Mouse (Mus musculus) left cerebral cortex, adult 9 months (tissue): ENCODE results near the gene Eef2.
"Not testable (repeated sequence)": the region's sequence is repeated elsewhere in the genome, so short reads cannot be mapped to it uniquely, and the experiment has no call there.

ENCODE experiments used
- DNase-seq, 2 experiments: peaks; one replicate each; pipeline ENCODE4 v3.0.0; 2022; ENCODE audit warnings: low spot score in 2 of 2

Eef2 gene

DNA sequence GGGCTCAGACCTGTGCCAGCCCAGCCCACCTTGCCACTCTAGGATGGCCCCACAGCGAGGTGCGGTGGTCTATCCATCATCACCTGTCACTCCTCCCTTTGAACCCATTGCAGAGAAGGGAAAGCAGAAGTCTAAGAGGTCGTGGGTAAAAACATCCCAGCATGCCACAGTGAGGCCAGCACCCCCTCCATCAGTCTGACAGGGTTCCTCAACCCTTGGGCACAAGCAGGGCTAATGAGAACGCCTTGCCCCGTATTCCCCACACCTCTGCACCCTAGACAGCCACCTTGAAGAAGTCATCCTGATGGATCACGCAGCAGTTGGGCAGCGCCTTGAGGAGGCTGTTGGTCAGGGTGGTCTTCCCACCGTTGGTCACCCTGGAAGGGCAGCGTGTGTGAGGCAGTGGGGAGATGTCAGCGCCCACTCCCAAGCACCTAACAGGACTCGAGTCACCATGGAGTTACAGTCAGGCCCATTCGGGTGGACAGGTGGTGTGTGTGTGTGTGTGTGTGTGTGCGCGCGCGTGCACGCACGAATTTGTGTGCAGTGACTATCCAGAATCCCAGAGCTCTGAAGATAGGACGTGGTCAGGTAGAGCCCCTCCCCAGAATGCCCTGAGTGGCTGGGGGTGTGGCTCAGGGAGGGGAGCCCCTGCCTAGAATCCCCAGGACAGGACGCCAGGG, 24.3 kb downstream of the Eef2 start:
- DNase-seq: no peak

DNA sequence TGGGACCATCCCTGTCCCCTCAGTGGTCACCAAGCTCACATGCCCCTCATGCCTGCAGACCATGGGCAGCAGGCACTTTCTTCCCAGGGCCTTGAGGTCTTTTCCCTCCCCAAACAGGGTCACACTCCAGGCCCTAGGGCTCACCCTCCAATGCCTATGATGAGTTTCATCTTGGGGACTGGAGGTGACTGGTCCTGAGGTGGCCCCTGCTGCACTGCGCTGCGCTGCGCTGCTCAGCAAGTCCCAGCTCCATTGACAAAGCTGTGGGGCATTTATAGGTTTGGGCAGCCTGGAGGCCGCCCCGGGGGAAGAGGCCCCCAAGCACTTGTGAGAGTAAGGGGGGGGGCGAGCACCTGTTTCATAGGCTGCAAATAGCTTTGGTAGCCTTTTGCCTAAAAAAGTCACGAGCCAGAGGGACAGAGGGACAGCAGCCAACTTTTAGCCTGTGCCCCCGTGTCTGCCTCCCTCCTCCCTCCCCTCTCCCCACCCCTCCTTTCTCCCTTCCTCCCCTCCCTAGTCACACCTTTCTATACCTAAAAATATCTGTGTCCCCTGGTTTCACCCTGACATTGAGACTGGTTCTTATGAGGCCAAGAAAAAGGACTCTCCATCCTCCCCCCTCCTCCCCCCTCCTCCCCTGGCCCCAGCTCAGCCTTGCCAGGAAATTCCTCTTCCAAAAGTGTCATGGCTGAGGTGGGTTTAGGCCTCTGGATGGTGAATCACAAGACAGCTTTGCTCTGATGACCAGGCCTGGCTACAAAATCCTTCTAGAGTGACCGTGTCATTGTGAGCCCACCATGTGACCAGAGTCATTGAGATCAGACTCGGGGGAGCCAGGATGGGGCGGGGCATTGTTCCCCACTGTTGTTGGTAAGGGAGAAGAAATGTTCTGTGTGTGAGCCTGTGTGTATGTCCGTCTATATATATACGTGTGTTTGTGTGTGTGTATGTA, 25.7 kb downstream of the Eef2 start, which contains the start of gene Nmrk2:
Gene Nmrk2 (minus strand): TSS at position 245 of the 952 bp plus-strand sequence.
- DNase-seq: no peak

DNA sequence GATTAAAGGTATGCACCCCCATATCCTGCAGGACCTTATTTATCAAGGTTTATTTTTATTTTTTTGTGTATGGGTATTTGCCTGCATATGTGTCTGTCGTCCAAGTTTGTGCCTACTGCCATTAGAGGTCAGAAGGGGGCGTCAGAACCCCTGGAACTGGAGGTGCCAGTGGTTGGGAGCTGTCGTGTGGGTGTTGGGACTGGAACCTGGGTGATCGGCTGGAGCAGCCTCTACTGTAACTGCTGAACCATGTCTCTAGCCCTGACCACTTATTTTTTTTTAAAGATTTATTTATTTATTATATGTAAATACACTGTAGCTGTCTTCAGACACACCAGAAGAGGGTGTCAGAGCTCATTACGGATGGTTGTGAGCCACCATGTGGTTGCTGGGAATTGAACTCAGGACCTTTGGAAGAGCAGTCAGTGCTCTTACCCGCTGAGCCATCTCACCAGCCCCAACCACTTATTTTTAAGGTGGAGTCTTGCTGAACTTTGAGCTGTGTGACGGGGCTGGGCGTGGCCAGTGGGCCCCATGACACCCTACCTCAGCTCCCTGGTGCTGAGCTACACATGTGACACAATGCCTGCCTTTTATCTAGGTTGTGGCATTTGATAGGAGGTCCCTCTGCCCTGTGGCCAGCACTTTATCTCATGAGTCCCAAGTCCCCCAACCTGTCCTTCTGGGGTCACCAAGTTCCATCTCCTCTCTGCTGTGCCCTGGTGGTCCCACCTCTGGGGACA, 26.7 kb downstream of the Eef2 start:
- no peak for DNase-seq

DNA sequence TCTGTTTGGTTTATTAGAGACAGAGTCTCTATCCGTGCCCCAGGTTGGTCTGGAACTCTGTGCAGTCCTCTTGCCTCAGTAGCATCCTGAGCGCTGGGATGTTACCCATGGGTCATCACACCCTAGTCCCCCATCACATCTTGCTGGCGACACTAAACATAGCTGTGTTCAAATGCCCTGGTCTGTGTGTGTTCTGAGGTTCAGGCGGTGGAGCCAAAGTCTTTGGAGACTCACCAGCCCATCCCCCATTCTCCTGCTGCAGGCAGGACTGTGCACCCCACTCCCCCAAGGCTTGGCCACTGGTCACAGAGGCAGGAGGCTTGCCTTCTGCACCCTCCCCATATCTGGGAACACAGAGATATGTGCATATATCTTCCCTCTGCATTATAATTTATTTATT, 27.7 kb downstream of the Eef2 start:
- no peak for DNase-seq

DNA sequence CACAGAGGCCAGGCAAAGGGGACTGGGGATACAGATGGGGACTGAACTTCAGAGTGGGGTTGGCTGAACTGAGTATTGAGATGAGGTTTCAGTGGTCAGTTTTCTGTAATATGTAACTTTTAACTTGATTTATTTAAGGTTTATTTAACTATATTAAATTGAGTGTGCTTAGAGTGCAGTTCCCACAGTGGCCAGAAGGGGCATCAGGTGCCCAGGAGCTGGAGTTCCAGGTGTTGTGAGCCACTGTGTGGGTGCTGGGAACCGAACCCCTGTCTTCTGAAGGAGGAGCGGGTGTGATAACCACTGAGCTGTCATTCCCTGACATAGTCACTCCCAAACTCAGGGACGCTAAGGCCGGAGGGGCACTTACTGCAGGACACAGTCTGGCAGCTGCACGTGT, 33.7 kb downstream of the Eef2 start:
- no peak for DNase-seq

DNA sequence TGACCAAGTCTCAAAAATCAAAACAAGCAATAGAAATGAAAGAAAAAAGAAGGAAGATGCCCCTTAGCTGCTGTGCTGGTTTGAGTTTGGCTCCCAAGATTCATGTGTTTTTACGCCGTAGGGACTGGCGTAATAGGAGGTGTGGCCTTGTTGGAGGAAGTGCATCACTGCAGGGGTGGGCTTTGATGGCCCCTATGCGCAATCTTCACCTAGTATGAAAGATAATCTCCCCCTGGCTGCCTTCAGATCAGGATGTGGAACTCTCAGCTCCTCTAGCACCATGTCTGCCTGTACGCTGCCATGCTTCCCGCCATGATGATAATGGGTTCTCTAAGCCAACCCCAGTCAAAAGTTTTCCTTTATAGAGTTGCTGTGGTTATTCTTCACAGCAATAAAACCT, 39.8 kb downstream of the Eef2 start:
- DNase-seq: no peak

DNA sequence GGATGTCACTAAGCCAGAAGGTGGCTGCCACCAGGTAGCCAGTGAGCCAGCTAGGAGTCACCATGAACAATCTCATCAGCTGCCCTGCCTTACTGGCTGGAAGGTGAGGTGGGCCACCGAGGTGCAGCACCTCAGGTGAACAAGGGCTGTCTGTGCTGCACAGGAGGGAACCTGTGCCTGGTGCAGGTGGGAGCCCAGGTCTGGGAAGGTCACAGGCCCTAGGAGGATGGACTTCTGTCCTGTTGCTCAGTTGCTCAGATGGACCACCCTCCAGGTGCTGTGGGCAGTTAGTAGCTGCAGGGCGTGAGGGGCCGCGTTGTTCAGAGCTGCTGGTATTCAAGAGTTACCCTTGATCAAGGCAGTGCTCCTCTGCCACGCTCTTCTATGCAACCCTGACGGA, 40.4 kb downstream of the Eef2 start:
- DNase-seq: no peak

DNA sequence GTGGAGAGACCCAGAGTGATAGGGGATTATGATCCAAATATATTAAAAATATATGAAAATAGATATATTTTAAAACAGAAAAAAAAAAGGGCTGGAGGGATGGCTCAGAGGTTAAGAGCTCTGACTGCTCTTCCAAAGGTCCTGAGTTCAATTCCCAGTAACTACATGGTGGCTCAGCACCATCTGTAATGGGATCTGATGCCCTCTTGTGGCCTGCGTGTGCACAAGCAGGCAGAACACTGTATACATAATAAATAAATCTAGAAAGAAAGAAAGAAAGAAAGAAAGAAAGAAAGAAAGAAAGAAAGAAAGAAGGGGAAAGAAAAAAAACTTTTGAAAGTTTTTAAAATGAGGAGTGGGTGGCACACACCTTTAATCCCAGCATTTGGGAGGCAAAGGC, 40.8 kb downstream of the Eef2 start:
- DNase-seq: not testable (repeated sequence)

DNA sequence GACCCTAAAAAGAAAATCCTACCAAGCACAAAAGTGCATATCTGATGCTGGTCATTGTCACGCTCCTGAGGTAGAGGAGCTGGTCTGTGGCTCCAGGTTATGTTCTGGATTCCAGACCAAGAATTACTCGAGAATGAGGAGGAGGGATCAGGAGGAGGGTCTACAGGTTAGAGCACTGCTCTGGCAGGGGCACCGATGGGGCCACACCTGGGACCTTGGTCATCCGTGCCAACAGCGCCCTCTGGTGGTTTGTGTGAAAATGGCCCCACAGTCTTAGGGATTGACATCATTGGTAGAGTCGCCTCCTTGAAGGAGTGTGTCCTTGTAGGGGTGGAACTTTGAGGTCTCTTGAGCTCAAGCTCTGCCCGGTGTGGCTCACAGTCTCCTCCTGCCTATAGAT, 41.5 kb downstream of the Eef2 start:
- DNase-seq: peak in 1 of 2 experiments; percentile 48

DNA sequence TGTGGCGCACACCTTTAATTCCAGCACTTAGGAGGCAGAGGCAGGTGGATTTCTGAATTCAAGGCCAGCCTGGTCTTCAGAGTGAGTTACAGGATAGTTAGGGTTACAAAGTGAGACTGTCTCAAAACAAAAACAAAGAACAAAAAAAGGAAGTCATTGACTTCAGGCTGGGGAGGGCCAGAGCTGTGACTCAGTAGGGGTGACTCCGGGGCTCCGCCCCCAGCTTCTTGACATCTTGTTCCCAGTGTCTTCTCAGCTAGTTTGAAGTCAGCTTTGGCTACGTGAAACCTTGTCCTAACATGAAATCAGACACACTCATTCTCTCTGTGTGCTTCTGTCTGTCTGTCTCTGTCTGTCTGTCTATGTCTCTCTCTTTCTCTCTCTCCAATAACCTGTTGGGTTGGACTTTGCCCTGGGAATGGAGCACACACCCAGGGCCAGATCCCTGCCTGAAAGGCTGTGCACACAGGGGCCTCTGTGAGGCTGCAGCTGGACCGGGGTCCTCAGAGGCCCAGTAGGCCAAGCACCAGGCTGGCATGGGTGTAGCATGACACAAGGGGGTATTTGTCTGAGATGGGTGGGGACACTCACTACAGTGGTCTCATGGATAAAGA, 45.1 kb downstream of the Eef2 start:
- DNase-seq: no peak

DNA sequence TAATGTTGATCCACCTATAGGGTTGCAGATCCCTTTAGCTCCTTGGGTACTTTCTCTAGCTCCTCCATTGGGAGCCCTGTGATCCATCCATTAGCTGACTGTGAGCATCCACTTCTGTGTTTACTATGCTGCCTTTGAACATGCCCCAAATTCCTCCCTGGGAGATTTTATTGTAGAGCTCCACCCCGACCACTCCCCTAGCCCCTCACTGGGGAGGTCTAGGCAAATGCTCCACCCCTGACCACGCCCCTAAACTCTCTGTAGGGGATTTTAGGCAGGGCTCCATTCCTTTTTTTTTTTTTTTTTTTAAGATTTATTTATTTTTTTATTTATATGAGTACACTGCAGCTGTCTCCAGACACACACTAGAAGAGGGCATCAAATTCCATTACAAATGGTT, 47.3 kb downstream of the Eef2 start:
- not testable (repeated sequence) for DNase-seq

DNA sequence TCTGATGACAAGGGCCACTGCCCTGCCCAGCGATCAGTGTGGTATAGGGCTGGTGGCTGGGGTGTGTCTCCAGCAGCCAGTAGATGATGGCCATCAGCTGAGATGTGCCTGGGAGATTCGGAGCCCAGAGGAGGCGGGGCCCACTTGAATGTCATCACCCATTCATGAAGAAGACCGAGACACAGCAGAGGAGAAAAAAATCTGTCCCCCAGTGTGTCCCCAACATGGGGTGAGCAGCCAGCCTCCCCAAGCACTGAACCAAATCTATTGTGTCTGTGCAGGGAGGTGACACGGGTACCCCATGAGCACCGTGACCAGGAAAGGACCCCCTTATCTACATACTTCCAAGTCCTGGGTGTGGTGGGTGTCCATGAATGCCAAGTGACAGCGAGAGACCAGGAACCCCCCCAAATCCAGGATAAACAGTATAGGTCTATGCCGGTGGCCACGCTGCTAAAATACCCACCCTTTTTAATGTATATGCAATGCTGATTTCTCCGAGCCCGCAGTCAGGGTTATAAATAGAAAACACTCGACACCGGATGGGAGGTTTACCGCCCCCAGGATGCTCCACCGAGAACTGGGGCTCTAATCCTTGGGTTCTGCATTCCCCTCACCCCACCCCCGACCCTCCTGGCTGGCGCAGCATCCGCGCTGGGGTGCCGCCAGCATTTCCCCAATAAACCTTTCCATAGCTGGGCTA, 53.5 kb downstream of the Eef2 start:
- peak in 1 of 2 experiments; percentile 50 for DNase-seq

DNA sequence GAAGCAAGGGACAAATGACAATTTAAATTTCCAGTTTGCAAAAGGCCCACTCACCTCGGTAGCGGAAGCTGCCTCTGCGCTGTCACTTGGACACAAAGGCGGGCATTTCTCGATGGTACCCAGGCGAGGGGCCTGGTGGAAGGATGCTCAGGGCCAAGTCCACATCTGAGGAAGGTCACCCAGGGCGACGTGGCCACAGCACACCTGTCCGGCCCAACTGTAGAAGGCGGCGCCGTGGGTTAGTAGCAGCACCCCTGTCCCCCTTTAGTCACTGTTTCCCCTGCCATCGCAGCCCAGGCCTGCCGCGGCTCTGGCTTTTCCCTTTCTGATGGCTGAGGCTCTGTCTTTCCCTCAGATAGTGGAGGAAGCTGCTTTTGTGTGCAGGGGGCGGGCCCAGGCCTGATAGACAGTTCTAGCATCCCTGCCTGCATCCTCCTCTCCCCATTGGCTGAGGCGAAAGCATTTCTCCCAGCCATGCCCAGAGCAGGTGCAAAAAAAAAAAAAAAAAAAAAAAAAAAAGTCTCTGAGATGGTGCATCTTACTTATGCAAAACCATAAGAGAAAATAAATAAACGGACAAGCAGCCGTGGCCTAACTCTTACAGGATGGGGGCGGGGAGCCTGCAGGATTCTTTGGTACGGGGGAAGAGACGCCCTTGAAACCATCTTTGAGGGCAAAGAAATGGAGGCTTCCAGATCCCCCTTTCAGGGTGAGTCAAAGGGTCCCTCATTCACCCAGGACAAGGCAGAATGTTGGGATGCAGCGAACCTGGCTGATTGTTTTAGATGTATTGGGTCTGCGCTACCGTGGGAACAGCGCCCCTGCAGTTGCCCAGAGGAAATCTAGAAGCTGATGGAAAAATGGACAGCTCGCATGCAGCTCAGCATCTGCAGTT, 54.3 kb downstream of the Eef2 start, which contains the start of gene Atcay:
Gene Atcay (minus strand): TSS at position 396 of the 895 bp plus-strand sequence.
- peak; percentile 76 to 87 for DNase-seq

DNA sequence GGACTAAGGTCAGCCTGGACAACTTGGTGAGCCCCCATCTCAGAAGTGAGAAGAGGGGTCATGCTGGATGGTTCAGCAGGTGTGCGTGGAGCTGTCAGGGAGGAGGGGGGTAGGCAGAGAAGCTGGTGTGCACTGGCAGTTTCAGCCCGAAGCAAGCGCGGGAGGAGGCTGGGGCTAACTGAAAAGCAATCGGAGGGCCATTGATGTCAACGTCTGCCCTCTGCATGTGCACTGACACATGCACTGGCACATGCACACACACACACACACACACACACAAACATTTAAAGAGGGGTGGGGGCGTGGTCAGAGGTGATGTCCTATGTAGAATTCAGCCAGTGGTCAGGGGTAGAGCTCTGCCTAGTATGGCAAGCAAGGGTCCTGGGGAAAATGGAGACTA, 55.0 kb downstream of the Eef2 start:
- DNase-seq: no peak
